Mouse (Mus musculus) ES-Bruce4 (cell line): ENCODE data around the gene Myo3b. TPM values are rescaled to one million over a fixed set of nuclear protein-coding genes. Genes with fewer than 3 reads are reported as not detected.

Source experiments
- H3K27ac ChIP-seq: 2 replicates; pipeline ENCODE4 v1.5.1; 2012; ENCODE audit warnings: low read length, inconsistent platforms; ENCODE audit not compliant: insufficient read depth
- H3K27me3 ChIP-seq: 2 replicates; pipeline ENCODE4 v1.6.1; 2012; ENCODE audit warnings: mild to moderate bottlenecking, low read length, inconsistent platforms; ENCODE audit not compliant: control insufficient read depth, poor library complexity, insufficient read depth, severe bottlenecking
- H3K36me3 ChIP-seq: 2 replicates; pipeline ENCODE4 v1.6.1; 2012; ENCODE audit warnings: inconsistent platforms, mild to moderate bottlenecking, low read length, moderate library complexity; ENCODE audit not compliant: control insufficient read depth, poor library complexity, insufficient read depth, severe bottlenecking
- H3K4me1 ChIP-seq: one replicate; pipeline ENCODE4 v1.8.1; 2011; ENCODE audit warnings: low read length; ENCODE audit not compliant: control insufficient read depth, insufficient read depth
- H3K4me3 ChIP-seq: 2 replicates; pipeline ENCODE4 v1.5.1; 2011; ENCODE audit warnings: low read depth, mild to moderate bottlenecking, low read length
- H3K9ac ChIP-seq: 2 replicates; pipeline ENCODE4 v1.6.1; 2012; ENCODE audit warnings: low read depth, mild to moderate bottlenecking, inconsistent platforms; ENCODE audit not compliant: poor library complexity, severe bottlenecking
- H3K9me3 ChIP-seq: replicated peaks from 2 replicates; pipeline ENCODE4 v1.6.1; 2012; ENCODE audit warnings: mild to moderate bottlenecking, low read length, inconsistent platforms; ENCODE audit not compliant: control insufficient read depth, poor library complexity, insufficient read depth, severe bottlenecking
- CTCF ChIP-seq: IDR thresholded peaks from one replicate; pipeline ENCODE4 v1.8.1; 2011; ENCODE audit warnings: low read depth, low read length
- EP300 ChIP-seq: IDR thresholded peaks from 2 replicates; pipeline ENCODE4 v1.6.1; 2011; ENCODE audit warnings: low read depth, low read length; ENCODE audit not compliant: insufficient read depth
- POLR2A ChIP-seq: IDR thresholded peaks from one replicate; pipeline ENCODE4 v1.8.1; 2011; ENCODE audit warnings: low read length; ENCODE audit not compliant: insufficient read depth
- polyA plus RNA-seq: library from polyadenylated mRNA; stranded (reverse); fragments of >200 nt; gene quantifications from 2 replicates; pipeline ENCODE4 v1.2.4, GENCODE M21; 2011; ENCODE audit warnings: low read depth; ENCODE audit not compliant: missing spikeins, insufficient read depth, insufficient read length

Gene Myo3b
- polyA plus RNA-seq, 1 experiment = not detected

DNA sequence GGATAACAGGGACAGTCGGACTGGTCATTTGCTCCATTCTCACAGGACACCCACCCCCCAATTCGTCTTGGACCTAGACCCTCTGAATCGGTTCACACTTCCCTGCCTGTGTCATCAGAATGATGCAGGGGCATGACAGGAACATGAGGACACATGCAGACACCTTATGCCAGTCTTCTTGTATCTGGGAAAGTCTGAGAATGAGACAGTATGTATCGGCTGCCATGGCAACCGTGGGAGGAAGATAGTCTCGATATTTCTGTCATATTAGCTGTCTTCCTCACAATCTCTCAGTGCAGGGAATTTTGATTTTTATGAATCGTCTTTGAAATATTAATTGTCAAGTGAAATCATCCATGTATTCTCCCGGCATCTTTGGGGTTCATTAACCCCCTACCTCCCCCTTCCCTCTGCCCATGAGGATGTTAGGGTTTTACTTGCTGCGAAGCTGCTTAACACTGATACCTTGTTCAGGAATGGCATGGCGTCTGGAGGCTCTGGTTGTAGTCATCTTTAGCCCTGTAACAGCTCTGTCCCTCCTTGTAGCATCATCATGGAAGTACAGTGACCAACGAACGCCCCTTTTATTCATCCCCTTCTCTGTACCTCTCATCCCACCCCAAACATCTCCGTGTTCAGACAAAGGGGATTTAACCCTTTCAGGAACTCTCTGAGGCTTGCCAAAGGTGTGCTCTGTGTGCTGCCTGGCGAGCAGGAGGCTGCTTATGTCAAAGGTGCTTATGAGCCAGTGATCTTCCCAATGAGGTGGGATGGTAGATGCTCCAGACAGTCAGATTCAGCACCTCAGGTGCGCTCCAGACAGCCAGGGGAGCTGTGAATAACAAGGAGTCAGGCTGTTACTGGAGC lies 58.5 kb downstream of the Myo3b start:
- H3K4me1 ChIP-seq = no peaks in the 10 kb centered on the region
- H3K36me3 ChIP-seq = no peaks in the 10 kb centered on the region
- H3K27me3 ChIP-seq = no peaks in the 10 kb centered on the region
- H3K9ac ChIP-seq = no peak overlapping the region
- TF ChIP-seq CTCF (no peak), EP300 (no peak), POLR2A (no peak)
- H3K9me3 ChIP-seq = no peaks in the 10 kb centered on the region
- no peak overlapping the region for H3K27ac ChIP-seq
- H3K4me3 ChIP-seq = no peak overlapping the region

DNA sequence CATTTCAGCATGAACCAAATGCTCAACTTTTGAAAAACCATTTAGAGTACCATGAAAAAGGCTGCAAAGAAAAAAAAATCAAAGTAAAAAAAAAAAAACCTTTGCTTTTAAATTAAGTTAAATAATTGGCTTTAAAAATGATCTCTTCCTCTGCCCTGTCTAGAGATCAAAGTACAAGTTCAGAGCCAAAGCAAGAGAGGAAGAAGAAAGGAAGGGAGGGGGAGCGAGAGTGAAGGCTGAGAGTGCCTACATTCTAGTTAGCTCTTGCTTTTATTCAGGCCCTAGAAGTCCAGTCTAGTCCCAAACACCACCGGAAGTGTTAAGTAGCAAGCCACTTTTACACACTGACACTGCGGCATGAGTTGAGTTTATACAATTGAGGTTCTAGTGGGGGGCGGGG lies 60.5 kb downstream of the Myo3b start:
- Histone ChIP-seq H3K27me3 (no peaks in the 10 kb centered on the region), H3K4me3 (no peak overlapping the region), H3K4me1 (no peaks in the 10 kb centered on the region), H3K36me3 (no peaks in the 10 kb centered on the region), H3K9me3 (no peaks in the 10 kb centered on the region), H3K27ac (no peak overlapping the region), H3K9ac (no peak overlapping the region)
- TF ChIP-seq CTCF (no peak), POLR2A (no peak), EP300 (no peak)

DNA sequence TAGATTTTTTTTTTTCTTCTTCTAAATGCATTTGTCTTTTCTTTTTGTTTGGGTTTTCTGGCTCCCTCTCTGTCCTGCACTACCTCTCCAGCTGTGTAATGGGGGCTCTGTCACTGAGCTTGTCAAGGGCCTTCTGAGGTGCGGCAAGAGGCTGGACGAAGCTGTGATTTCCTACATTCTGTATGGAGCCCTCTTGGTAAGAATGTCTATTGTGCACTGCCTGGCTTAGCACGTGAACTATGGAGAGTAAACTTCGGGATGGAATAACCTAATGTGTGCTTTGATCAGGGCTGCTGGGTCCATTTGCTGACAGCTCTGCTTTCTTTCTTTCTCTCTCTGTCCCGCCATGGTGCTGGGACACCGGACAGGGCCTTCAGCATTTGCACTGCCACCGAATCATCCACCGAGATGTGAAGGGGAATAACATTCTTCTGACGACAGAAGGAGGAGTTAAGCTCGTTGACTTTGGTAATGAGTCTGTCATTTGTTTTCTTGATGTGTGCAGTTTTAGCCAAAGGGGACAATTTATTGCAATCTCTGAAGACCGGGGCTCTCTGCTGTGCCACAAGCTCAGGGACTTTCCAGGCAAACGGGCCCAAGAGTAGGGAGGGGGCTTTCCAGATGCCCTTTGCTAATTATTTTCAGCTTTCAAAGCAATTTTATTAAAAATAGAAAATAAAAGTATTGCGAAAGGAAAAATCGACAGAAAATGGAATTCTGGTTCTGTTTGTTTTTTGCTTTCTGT lies 66.5 kb downstream of the Myo3b start:
- no peak overlapping the region for H3K27ac ChIP-seq
- TF ChIP-seq CTCF = no peak
- no peak for TF ChIP-seq POLR2A
- TF ChIP-seq EP300 = no peak

DNA sequence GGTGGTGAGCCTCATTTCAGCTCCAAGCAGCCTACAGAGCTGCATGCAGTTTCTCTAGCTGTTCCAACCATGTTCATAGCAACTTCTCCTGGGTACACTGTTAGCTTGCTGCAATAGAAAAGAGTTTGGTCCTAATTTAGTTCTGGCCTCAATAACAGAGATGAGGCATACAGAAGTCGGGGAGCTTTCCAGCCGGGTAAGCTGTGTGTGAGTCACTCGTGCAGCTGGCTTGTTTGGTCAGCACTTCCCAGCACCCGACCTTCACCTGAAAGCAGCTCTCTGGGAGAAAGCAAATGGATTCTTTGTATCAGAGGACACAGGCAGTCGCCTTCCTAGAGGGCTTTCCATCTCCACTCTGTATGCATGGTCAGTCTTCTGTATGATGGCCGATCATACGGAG lies 70.1 kb downstream of the Myo3b start:
- no peak overlapping the region for H3K27ac ChIP-seq
- no peak overlapping the region for H3K4me3 ChIP-seq
- H3K4me1 ChIP-seq = no peaks in the 10 kb centered on the region
- H3K27me3 ChIP-seq = no peaks in the 10 kb centered on the region
- H3K9me3 ChIP-seq = no peaks in the 10 kb centered on the region
- no peak overlapping the region for H3K9ac ChIP-seq
- H3K36me3 ChIP-seq = no peaks in the 10 kb centered on the region
- TF ChIP-seq CTCF (no peak), POLR2A (no peak), EP300 (no peak)

More for the DNA sequence above, 66.5 kb downstream of the Myo3b start:
- H3K27me3 ChIP-seq = no peaks in the 10 kb centered on the region
- H3K36me3 ChIP-seq = no peaks in the 10 kb centered on the region
- H3K4me1 ChIP-seq = no peaks in the 10 kb centered on the region
- no peak overlapping the region for H3K9ac ChIP-seq
- no peaks in the 10 kb centered on the region for H3K9me3 ChIP-seq
- H3K4me3 ChIP-seq = no peak overlapping the region

DNA sequence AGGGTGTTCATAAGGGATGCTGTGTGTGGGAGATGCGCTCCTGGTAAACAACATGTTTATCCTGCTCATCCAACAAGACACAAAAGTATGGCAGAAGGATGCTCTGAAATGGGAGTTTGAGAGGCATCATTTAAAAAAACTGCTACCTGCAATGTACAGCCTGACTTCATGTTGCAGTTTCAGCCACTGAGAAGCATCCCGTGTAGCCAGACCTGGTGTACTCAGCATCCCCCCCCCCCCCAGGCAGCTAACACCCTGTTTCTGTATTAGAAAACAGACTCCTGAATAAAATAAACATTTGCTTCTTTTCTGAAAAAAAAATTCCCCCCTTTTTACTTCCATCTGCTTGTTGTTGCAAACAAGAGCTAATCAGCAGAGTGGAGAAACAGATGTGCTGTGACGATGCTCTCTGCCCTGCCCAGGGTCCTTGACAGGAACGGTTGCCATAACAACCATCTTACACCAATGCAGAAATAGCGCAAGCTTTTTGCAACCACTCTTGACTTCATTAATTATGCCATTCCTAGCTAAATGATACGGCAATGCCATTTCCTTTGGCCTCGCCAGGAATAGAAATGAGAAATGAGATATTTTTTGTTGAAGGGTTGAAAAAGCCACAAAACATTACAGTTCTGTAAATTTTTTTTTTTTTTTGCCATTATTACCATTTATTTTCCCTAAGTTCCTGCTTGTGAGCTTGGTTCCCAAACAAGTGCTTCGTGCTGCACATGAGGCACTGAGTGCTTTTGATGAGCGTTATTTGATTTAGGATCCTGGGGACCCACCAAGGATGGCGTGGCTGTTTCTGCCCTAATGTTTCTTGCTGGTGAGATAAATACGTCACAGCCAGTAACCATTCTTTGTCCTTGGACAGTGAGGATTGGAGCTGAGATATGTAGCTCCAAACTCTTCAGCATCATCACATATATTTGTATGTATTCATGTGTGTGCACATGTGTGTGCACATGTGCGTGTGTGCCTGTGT lies 75.2 kb downstream of the Myo3b start:
- TF ChIP-seq CTCF (no peak), POLR2A (no peak), EP300 (no peak)
- Histone ChIP-seq H3K9ac (no peak overlapping the region), H3K4me3 (no peak overlapping the region)

More for the DNA sequence above, 75.2 kb downstream of the Myo3b start:
- no peaks in the 10 kb centered on the region for H3K4me1 ChIP-seq
- no peaks in the 10 kb centered on the region for H3K9me3 ChIP-seq
- H3K27ac ChIP-seq = no peak overlapping the region
- H3K36me3 ChIP-seq = no peaks in the 10 kb centered on the region
- no peaks in the 10 kb centered on the region for H3K27me3 ChIP-seq
